8 mouse cellular contexts compared by ENCODE assay signal in genomic region chr7:30625530-30626384, GRCm38 (mm10). TPM values are rescaled to one million over a fixed set of nuclear protein-coding genes. Genes with fewer than 3 reads are reported as not detected.
DNase-seq lines count a peak whose midpoint lies in the region; ATAC-seq and TF ChIP-seq lines count a peak whose summit lies in the region.

Gene Cox6b1, minus strand, starts transcription at chr7:30626151.

- under 1% methylated on average over 44 of the region's 44 CpGs for WGBS in heart, embryonic 11.5 days (ENCODE audit: insufficient replicate concordance)
- WGBS in kidney, postnatal 0 days: 1% methylated on average over 44 of the region's 44 CpGs
- WGBS in liver, embryonic 11.5 days: 1% methylated on average over 44 of the region's 44 CpGs
- 2% methylated on average over 44 of the region's 44 CpGs for WGBS in stomach, embryonic 14.5 days

- no peak for TF ChIP-seq CTCF in brain, embryonic 14.5 days (IDR thresholded peaks at IDR 0.05; ENCODE audit: borderline replicate concordance, extremely low read depth, insufficient read depth, insufficient read length)
- TF ChIP-seq CTCF in kidney, postnatal 0 days (IDR thresholded peaks at IDR 0.05; ENCODE audit: low read depth): no peak

- peak within 1 kb of the TSS; percentile 96 for H3K9ac ChIP-seq in heart, embryonic 11.5 days (ENCODE audit: low read depth, low read length)
- H3K9ac ChIP-seq in kidney, postnatal 0 days (ENCODE audit: low read depth, low read length): peak within 1 kb of the TSS; percentile 82
- H3K9ac ChIP-seq in liver, embryonic 11.5 days (ENCODE audit: low read depth, low read length): peak within 1 kb of the TSS; percentile 81
- peak within 1 kb of the TSS; percentile 82 for H3K9ac ChIP-seq in stomach, embryonic 14.5 days (replicated peaks; ENCODE audit: low read depth, low read length)

- no peak; the same call in 1 of the 2 replicates for TF ChIP-seq POLR2A in brain, embryonic 14.5 days (IDR thresholded peaks at IDR 0.05; ENCODE audit: borderline replicate concordance, extremely low read depth, insufficient read depth, insufficient read length, poor library complexity, severe bottlenecking)

- H3K27me3 ChIP-seq in erythroblast, embryonic 14.5 days (ENCODE audit: control insufficient read depth): peaks cover 23% of the 10 kb centered on the region
- H3K27me3 ChIP-seq in heart, embryonic 11.5 days (ENCODE audit: control insufficient read depth, insufficient read depth, low read length): no peaks in the 10 kb centered on the region
- H3K27me3 ChIP-seq in kidney, postnatal 0 days (ENCODE audit: insufficient read depth, low read length): no peaks in the 10 kb centered on the region
- no peaks in the 10 kb centered on the region for H3K27me3 ChIP-seq in liver, embryonic 11.5 days (replicated peaks; ENCODE audit: control insufficient read depth, insufficient read depth, low read length)
- no peaks in the 10 kb centered on the region for H3K27me3 ChIP-seq in stomach, embryonic 14.5 days (ENCODE audit: control insufficient read depth, insufficient read depth, low read length)

- H3K4me1 ChIP-seq in erythroblast, embryonic 14.5 days (ENCODE audit: control insufficient read depth): peaks cover 31% of the 10 kb centered on the region
- H3K4me1 ChIP-seq in heart, embryonic 11.5 days (ENCODE audit: control insufficient read depth, insufficient read depth, low read length): peaks cover 8% of the 10 kb centered on the region
- H3K4me1 ChIP-seq in kidney, postnatal 0 days (replicated peaks; ENCODE audit: insufficient read depth, low read length): no peaks in the 10 kb centered on the region; the same call in 1 of the 2 replicates
- H3K4me1 ChIP-seq in liver, embryonic 11.5 days (replicated peaks; ENCODE audit: control insufficient read depth, insufficient read depth, low read length): peaks cover 7% of the 10 kb centered on the region
- peaks cover 6% of the 10 kb centered on the region; the same call in 1 of the 2 replicates for H3K4me1 ChIP-seq in stomach, embryonic 14.5 days (ENCODE audit: control insufficient read depth, insufficient read depth, low read length)

- peak; percentile 94 for DNase-seq in CD4-positive helper T cell, adult 2 months (ENCODE audit: low read depth, low spot score)
- DNase-seq in brain, embryonic 14.5 days (ENCODE audit: low read depth): peak; percentile 98
- peak; percentile 97 for DNase-seq in kidney, postnatal 0 days (ENCODE audit: low spot score)
- DNase-seq in liver, embryonic 11.5 days (ENCODE audit: low spot score): peak; percentile 86
- DNase-seq in naive thymus-derived CD4-positive, alpha-beta T cell, adult 2 months (ENCODE audit: low read depth): peak; percentile 95

- peak; percentile 87 for ATAC-seq in heart, embryonic 11.5 days (replicated peaks; ENCODE audit: insufficient number of reproducible peaks, low FRiP score, low TSS enrichment)
- ATAC-seq in kidney, postnatal 0 days (replicated peaks; ENCODE audit: low FRiP score, low read depth): peak; percentile 92
- ATAC-seq in liver, embryonic 11.5 days (replicated peaks; ENCODE audit: low FRiP score): peak; percentile 93
- peak; percentile 95 for ATAC-seq in stomach, embryonic 14.5 days (ENCODE audit: insufficient number of reproducible peaks, insufficient read depth, low FRiP score, low read depth)

- peaks cover 34% of the 10 kb centered on the region for H3K36me3 ChIP-seq in erythroblast, embryonic 14.5 days (ENCODE audit: control insufficient read depth)
- H3K36me3 ChIP-seq in heart, embryonic 11.5 days (ENCODE audit: control insufficient read depth, insufficient read depth, low read length): peaks cover 19% of the 10 kb centered on the region
- peaks cover 17% of the 10 kb centered on the region for H3K36me3 ChIP-seq in kidney, postnatal 0 days (ENCODE audit: insufficient read depth, low read length)
- H3K36me3 ChIP-seq in liver, embryonic 11.5 days (ENCODE audit: control insufficient read depth, insufficient read depth, low read length): peaks cover 30% of the 10 kb centered on the region
- H3K36me3 ChIP-seq in stomach, embryonic 14.5 days (ENCODE audit: control insufficient read depth, insufficient read depth, low read length): peaks cover 25% of the 10 kb centered on the region

- H3K9me3 ChIP-seq in erythroblast, embryonic 14.5 days (ENCODE audit: control insufficient read depth, low read length): no peaks in the 10 kb centered on the region
- no peaks in the 10 kb centered on the region for H3K9me3 ChIP-seq in heart, embryonic 11.5 days (replicated peaks; ENCODE audit: control insufficient read depth, low read length)
- no peaks in the 10 kb centered on the region for H3K9me3 ChIP-seq in kidney, postnatal 0 days (replicated peaks; ENCODE audit: low read length)
- no peaks in the 10 kb centered on the region for H3K9me3 ChIP-seq in liver, embryonic 11.5 days (ENCODE audit: control insufficient read depth, low read length)
- H3K9me3 ChIP-seq in stomach, embryonic 14.5 days (ENCODE audit: control insufficient read depth, low read depth, low read length): no peaks in the 10 kb centered on the region

- peak within 1 kb of the TSS; percentile 73 for H3K27ac ChIP-seq in heart, embryonic 11.5 days (ENCODE audit: low read depth, low read length)
- peak within 1 kb of the TSS; percentile 74 for H3K27ac ChIP-seq in kidney, postnatal 0 days
- H3K27ac ChIP-seq in liver, embryonic 11.5 days (ENCODE audit: low read depth, low read length): 0 out of 2 replicates have a peak within 1 kb of the TSS, but pooled peaks have one; percentile 10
- no peak within 1 kb of the TSS for H3K27ac ChIP-seq in stomach, embryonic 14.5 days (ENCODE audit: low read length)

- H3K4me2 ChIP-seq in heart, embryonic 11.5 days: peak within 1 kb of the TSS; percentile 93
- H3K4me2 ChIP-seq in kidney, postnatal 0 days (ENCODE audit: low read length): peak within 1 kb of the TSS; percentile 83
- peak within 1 kb of the TSS; percentile 93 for H3K4me2 ChIP-seq in liver, embryonic 11.5 days
- peak within 1 kb of the TSS; percentile 73 for H3K4me2 ChIP-seq in stomach, embryonic 14.5 days (replicated peaks; ENCODE audit: low read depth, low read length)

- H3K4me3 ChIP-seq in erythroblast, embryonic 14.5 days (replicated peaks): peak within 1 kb of the TSS; percentile 89
- peak within 1 kb of the TSS; percentile 88 for H3K4me3 ChIP-seq in heart, embryonic 11.5 days (ENCODE audit: low read depth, low read length)
- peak within 1 kb of the TSS; percentile 81 for H3K4me3 ChIP-seq in kidney, postnatal 0 days (replicated peaks; ENCODE audit: low read depth, low read length)
- H3K4me3 ChIP-seq in liver, embryonic 11.5 days (ENCODE audit: low read depth, low read length): peak within 1 kb of the TSS; percentile 79
- H3K4me3 ChIP-seq in stomach, embryonic 14.5 days (ENCODE audit: low read depth, low read length): peak within 1 kb of the TSS; percentile 88

RNA-seq across cellular contexts. Expression of gene Cox6b1, which starts in this region (rescaled TPM):
- polyA plus RNA-seq in brain, embryonic 14.5 days (2012; rRNA removed): 823 and 962 TPM in 2 replicates
- polyA plus RNA-seq in erythroblast, embryonic 14.5 days (2012): 15.7 and 23.9 TPM in 2 replicates
- polyA plus RNA-seq in heart, embryonic 11.5 days (2014; fragmentation: Nextera tagmentation; extraction: Ambion mirVana): 1,669 and 1,746 TPM in 2 replicates
- 1,603 and 1,723 TPM in 2 replicates for polyA plus RNA-seq in kidney, postnatal 0 days (2015; fragmentation: Nextera tagmentation; extraction: Ambion mirVana)
- polyA plus RNA-seq in liver, embryonic 11.5 days (2014; fragmentation: Nextera tagmentation; extraction: Ambion mirVana): 809 and 909 TPM in 2 replicates
- 976 and 1,066 TPM in 2 replicates for polyA plus RNA-seq in stomach, embryonic 14.5 days (2014; fragmentation: Nextera tagmentation; extraction: Ambion mirVana)

Comparison
In these comparisons a context has a peak if more than half of its experiments do, and no peak if none do; other contexts are left out.
1. RNA of gene Cox6b1 (polyA plus RNA-seq): 1,603 to 1,723 TPM in kidney, postnatal 0 days, 1,669 to 1,746 TPM in heart, embryonic 11.5 days, 976 to 1,066 TPM in stomach, embryonic 14.5 days, 809 to 909 TPM in liver, embryonic 11.5 days and 823 to 962 TPM in brain, embryonic 14.5 days; 15.7 to 23.9 TPM in erythroblast, embryonic 14.5 days; every median in the first group is over 10 times any median in the second.
2. Peak in every context shown above with its lines, with median percentiles within 50 percentile points of each other: DNase-seq, H3K4me3 ChIP-seq, ATAC-seq, H3K4me2 ChIP-seq and H3K9ac ChIP-seq.